Mouse (Mus musculus) thymus, adult 2 months (tissue): ENCODE measurements around the gene Rnf151.

Source experiments
- CTCF ChIP-seq: fragments of 200-500 bp; IDR thresholded peaks from 2 replicates; pipeline ENCODE4 v1.5.1; 2012; ENCODE audit warnings: mild to moderate bottlenecking, control low read depth, low read length, moderate library complexity, borderline replicate concordance; ENCODE audit not compliant: control insufficient read depth, poor library complexity, insufficient read depth; ENCODE audit errors: extremely low read depth
- POLR2A ChIP-seq: fragments of 200-500 bp; IDR thresholded peaks from 2 replicates; pipeline ENCODE4 v1.6.1; 2012; ENCODE audit warnings: mild to moderate bottlenecking, low read length, control low read depth, moderate library complexity; ENCODE audit not compliant: control insufficient read depth, poor library complexity, insufficient read depth; ENCODE audit errors: extremely low read depth

DNA sequence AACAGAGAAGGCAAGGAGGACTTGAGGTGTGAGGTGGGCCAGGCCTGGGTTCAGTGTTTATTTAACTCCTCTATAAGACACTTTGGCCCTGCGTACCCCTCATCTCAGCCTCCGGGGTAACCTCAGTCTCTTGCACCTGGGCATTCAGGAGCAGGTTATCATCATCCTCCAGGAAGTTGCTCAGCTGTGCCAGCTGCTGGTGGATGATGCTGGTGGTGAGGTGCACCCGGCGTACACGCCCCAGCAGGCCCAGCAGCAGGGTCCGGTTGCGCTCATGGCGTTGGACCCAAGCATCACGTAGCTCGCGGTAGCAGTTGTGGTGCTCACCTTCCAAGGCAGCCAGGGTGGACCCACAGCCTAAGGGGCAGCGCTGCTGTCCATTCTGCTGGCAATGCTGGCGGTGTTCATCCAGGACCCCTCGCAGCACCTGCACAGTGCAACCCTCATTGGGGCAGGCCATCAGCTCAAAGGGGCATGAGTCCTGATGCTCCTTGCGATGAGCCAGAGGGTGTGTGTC lies 1.6 kb downstream of the Rnf151 start:
- TF ChIP-seq CTCF (no peak), POLR2A (no peak)
